Comparison of ENCODE assay signal across 16 mouse cellular contexts in genomic region chr11:72032589-72032988, GRCm38 (mm10). TPM values are rescaled to one million over a fixed set of nuclear protein-coding genes. Genes with fewer than 3 reads are reported as not detected.
"Had no signal": no experiment of that assay in that cellular context is flagged by ENCODE, and none has a peak within 500 bp of the region (broad histone marks: within the 10 kb centered on the region; RNA-seq: fewer than 3 reads in every experiment).

No protein-coding gene starts in this region.

- H3K4me1 ChIP-seq: stomach, embryonic 15.5 days had no signal

- H3K9me3 ChIP-seq: neural tube, embryonic 13.5 days; neural tube, embryonic 15.5 days; stomach, embryonic 15.5 days had no signal

- H3K4me2 ChIP-seq: neural tube, embryonic 13.5 days; neural tube, embryonic 15.5 days; stomach, embryonic 15.5 days had no signal

- H3K27ac ChIP-seq: neural tube, embryonic 13.5 days; neural tube, embryonic 15.5 days; stomach, embryonic 15.5 days; stomach, postnatal 0 days had no signal

- H3K27me3 ChIP-seq: stomach, embryonic 15.5 days had no signal

- H3K36me3 ChIP-seq: neural tube, embryonic 13.5 days; neural tube, embryonic 15.5 days; stomach, embryonic 15.5 days had no signal

- DNase-seq: right cerebral cortex, adult 18-20 months; right cerebral cortex, postnatal 14 days; right cerebral cortex, postnatal 25 days; right cerebral cortex, postnatal 4 days; spleen, adult 18-20 months; thymus, adult 18-20 months; thymus, adult 2 months; thymus, postnatal 14 days; thymus, postnatal 25 days; thymus, postnatal 36 days; thymus, postnatal 4 days had no signal

- H3K4me3 ChIP-seq: neural tube, embryonic 13.5 days; neural tube, embryonic 15.5 days; stomach, embryonic 15.5 days had no signal

- H3K9ac ChIP-seq: neural tube, embryonic 13.5 days; neural tube, embryonic 15.5 days; stomach, embryonic 15.5 days had no signal

RNA-seq across cellular contexts. Expression of gene Aipl1, which starts 4.7 kb away (rescaled TPM):
- polyA plus RNA-seq: stomach, embryonic 14.5 days had no signal
